Mouse (Mus musculus): ENCODE results near the gene Gpr153. TPM values are rescaled to one million over a fixed set of nuclear protein-coding genes. Genes with fewer than 3 reads are reported as not detected.
"Not testable (repeated sequence)": the region's sequence is repeated elsewhere in the genome, so short reads cannot be mapped to it uniquely, and the experiment has no call there.

Gpr153 gene
- 10.7 and 11.8 TPM in 2 replicates for polyA plus RNA-seq (2015; fragmentation: Nextera tagmentation; extraction: Ambion mirVana)

DNA sequence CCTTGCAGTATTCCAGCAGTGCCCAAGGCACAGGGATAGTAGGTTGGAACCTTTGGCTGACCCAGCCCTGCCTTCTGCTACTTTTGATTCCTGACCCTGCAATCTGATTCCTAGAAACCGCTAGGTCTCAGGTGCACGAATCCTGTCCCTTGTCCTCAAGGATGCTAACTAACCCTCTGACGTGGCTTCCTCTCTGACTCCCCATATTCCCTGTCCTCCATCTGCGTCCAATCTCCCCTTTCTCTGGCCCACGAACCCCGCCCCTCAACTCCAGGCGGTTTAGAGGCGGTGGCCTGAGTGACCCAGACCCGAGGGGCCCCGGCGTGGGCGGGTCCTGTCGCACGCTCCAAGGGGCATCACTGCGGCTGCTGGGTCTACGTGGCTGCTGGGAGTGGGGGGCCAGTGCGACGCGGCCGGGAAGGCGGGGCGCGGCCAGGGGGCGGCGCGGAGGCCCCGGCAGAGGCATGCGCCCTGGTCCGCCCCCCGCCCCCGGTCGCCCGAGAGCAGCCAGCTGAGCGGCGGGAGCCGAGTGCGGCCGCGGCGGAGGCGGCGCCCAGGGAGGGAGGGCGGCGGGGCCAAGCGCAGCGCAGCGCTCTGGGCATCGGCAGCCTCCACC, at the start of gene Gpr153:
Gene Gpr153, plus strand, starts transcription at position 612 of the 616 bp plus-strand sequence.
- Histone ChIP-seq H3K9me3 (no peaks in the 10 kb centered on the region), H3K9ac (peak within 1 kb of the TSS; percentile 85), H3K4me1 (replicated peaks) (peaks cover 48% of the 10 kb centered on the region), H3K36me3 (0 out of 2 replicates have a peak, but pooled peaks cover 4% of the 10 kb centered on the region), H3K27me3 (peaks cover 73% of the 10 kb centered on the region), H3K27ac (replicated peaks) (peak within 1 kb of the TSS; percentile 80), H3K4me2 (peak within 1 kb of the TSS; percentile 85), H3K4me3 (peak within 1 kb of the TSS; percentile 58)
- peak; percentile 66 for ATAC-seq (ENCODE audit: low read depth)
- WGBS, result under 1% methylated on average over 33 of the region's 48 CpGs

DNA sequence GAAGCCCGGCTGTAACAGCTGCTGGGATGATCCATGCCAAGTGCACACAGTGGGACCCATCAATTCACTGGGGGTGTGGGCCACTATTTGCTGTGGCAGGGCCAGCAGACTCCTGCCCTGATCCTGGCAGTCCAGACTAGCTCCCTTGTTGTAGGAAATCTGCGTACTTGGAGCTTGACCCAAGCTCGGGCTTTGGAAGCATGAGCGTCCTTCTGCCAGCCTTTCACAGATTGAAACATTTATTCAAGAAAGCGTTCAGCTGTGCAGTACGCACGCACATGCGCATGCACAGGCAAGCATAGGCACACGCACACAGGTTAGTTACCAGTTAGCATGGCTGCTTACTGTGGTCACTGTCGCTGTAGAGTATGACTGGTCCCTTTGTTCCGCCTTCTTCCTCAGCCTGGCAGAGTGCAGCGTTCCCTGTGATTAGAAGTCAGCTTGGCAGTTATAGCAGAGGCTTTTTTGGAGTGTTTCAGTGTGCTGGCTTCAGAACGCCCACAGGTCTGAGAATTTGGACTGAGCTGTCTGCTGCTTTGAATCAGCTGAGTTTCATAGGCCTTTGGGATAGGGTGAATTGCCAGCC, 47.0 kb upstream of the Gpr153 start:
- no peak overlapping the region for H3K9ac ChIP-seq
- peaks cover 25% of the 10 kb centered on the region for H3K36me3 ChIP-seq
- no peaks in the 10 kb centered on the region for H3K9me3 ChIP-seq
- peak overlapping the region; percentile 30; the same call in 1 of the 2 replicates for H3K27ac ChIP-seq (replicated peaks)
- peaks cover 23% of the 10 kb centered on the region for H3K27me3 ChIP-seq
- H3K4me3 ChIP-seq, result no peak overlapping the region
- WGBS, result 79% methylated on average over 13 of the region's 13 CpGs
- H3K4me1 ChIP-seq (replicated peaks), result peaks cover 16% of the 10 kb centered on the region
- ATAC-seq (ENCODE audit: low read depth), result 0 out of 2 replicates have a peak, but pooled peaks have one; percentile 34
- H3K4me2 ChIP-seq, result no peak overlapping the region

DNA sequence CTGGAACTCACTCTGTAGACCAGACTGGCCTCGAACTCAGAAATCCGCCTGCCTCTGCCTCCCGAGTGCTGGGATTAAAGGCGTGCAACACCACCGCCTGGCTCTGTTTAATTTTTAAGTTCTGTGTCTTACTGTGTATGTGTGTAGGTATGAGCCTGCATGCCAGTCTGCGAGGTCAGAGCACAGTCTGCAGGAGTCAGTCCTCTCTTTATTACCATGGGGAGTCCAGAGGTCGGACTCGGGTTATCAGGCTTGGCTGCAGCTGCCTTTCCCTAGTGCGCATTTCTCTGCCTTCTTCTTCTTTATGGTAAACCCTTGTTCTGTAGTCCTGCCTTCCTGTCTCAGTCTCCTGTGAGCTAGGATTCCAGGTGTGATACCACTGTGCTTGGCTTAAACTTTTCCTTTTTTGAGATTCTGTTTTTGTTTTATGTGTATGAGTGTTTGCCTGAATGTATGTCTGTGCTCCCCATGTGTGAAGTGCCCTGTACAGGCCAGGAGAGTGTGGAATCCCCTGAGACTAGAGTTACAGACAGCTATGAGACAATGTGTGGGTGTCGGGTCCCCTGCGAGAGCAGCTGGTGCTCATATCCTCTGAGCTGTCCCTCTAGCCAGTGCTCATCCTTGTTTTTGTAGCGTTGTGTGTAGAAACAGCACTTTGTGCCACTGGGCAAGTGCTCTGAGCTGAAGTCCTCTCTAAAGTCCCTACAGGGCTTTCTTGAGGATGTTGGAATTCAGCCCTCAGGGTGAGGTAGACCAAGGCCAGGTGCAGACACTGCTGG, 46.1 kb upstream of the Gpr153 start:
- ATAC-seq (ENCODE audit: low read depth), result no peak
- Histone ChIP-seq H3K27me3 (peaks cover 20% of the 10 kb centered on the region), H3K4me2 (no peak overlapping the region), H3K9me3 (no peaks in the 10 kb centered on the region), H3K4me3 (no peak overlapping the region), H3K4me1 (replicated peaks) (peaks cover 8% of the 10 kb centered on the region; the same call in 1 of the 2 replicates), H3K27ac (replicated peaks) (0 out of 2 replicates have a peak overlapping the region, but pooled peaks have one; percentile 25), H3K36me3 (peaks cover 30% of the 10 kb centered on the region), H3K9ac (no peak overlapping the region)
- 87% methylated on average over 12 of the region's 12 CpGs for WGBS

DNA sequence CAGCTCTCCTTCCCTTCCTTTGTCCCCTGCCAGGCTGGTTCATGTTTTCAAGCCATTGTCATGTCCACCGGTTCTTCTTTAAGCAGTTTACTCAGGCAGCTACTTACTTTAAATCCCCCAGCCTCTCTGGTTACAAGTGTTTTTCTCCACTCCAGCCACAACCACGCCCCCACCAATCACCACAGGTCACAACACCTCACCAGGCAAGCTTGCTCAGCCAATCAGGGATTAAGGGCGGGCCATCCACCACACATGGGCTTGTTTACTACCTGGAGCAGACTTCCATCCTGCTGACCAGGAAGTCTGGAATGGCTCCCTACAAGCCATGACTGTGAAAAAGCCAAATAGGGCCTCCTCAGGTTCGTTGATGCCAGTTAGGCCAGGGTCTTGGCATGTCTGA, 43.7 kb upstream of the Gpr153 start:
- not testable (repeated sequence) for H3K4me1 ChIP-seq (replicated peaks); ATAC-seq (ENCODE audit: low read depth); H3K9ac ChIP-seq; H3K27ac ChIP-seq (replicated peaks); H3K27me3 ChIP-seq; H3K4me3 ChIP-seq; H3K9me3 ChIP-seq; H3K4me2 ChIP-seq
- H3K36me3 ChIP-seq, result peaks cover 26% of the 10 kb centered on the region
- WGBS, result 62% methylated on average over 4 of the region's 4 CpGs

DNA sequence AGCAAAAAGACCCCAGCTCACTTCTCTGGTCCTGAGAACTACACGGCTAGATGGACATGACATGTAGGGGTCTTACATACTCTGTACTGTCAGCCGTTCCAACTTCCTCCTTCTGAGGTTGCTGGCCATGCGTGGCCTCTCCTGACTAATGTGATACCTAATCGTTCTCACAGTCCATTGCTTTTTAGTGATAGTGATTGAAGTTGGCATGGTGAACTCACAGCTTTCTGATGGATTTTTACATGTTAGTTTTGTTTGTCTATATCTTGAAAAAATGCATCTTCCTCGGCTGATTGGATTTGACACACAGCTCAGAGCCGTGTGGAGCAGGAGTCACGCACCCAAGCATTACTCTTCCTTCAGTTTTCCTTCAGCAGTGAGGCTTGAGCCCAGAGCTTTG, 42.7 kb upstream of the Gpr153 start:
- no peak overlapping the region for H3K27ac ChIP-seq (replicated peaks)
- peaks cover 34% of the 10 kb centered on the region for H3K36me3 ChIP-seq
- H3K9ac ChIP-seq, result no peak overlapping the region
- WGBS, result 88% methylated on average over 7 of the region's 7 CpGs
- H3K9me3 ChIP-seq, result no peaks in the 10 kb centered on the region
- ATAC-seq (ENCODE audit: low read depth), result no peak
- H3K27me3 ChIP-seq, result no peaks in the 10 kb centered on the region
- no peak overlapping the region for H3K4me2 ChIP-seq
- H3K4me1 ChIP-seq (replicated peaks), result peaks cover 8% of the 10 kb centered on the region; the same call in 1 of the 2 replicates
- no peak overlapping the region for H3K4me3 ChIP-seq

DNA sequence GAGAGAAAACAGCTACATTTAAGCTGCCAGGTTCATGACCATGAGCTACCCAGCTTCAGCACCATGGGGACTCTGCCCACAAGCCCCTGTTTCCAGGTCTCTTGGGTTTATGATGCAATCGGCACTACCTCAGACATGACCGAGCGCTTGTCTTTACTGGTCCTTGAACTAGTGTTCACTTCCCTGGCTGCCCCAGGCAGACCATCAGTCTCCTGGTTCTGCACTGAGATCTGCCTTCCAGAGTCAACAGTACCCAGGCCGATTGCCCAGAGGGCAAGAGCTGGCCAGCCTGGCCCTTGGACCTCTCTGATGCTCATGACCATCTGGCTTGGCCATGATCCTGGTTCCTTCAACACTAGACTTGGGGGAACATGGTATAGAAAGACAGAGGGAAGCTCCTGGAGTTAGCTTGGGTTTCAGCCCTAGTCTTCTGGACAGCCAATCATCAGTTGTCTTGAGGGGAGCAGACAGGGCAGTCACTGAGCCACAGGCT, 41.6 kb upstream of the Gpr153 start:
- no peak overlapping the region for H3K4me3 ChIP-seq
- H3K9ac ChIP-seq, result no peak overlapping the region
- H3K27ac ChIP-seq (replicated peaks), result no peak overlapping the region
- ATAC-seq (ENCODE audit: low read depth), result no peak
- 91% methylated on average over 4 of the region's 4 CpGs for WGBS
- H3K4me1 ChIP-seq (replicated peaks), result peaks cover 8% of the 10 kb centered on the region; the same call in 1 of the 2 replicates
- H3K36me3 ChIP-seq, result peaks cover 42% of the 10 kb centered on the region
- H3K4me2 ChIP-seq, result no peak overlapping the region
- H3K27me3 ChIP-seq, result no peaks in the 10 kb centered on the region
- H3K9me3 ChIP-seq, result no peaks in the 10 kb centered on the region

DNA sequence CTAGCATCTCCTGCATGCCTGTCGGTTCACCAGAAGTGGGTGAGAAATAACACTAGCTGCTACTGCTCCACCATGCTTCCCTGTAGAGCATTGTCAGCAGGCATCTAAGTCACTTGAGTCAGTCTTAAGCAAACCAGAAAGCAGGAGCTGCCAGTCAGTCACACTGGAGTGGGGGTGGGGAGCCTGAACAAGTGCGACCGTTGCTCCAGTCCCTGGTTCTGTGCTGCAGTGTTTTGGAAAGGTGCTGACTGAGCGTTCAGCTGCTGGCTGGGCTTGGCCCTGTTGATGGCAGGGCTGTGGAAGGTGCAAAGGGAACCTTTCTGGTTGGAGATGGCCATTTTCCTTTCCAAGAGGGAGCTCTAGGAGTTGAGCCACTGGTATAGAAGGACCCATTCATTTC, 34.1 kb upstream of the Gpr153 start:
- WGBS, result 80% methylated on average over 4 of the region's 4 CpGs
- no peak overlapping the region for H3K27ac ChIP-seq (replicated peaks)
- no peak for ATAC-seq (ENCODE audit: low read depth)
- H3K4me3 ChIP-seq, result no peak overlapping the region
- H3K4me1 ChIP-seq (replicated peaks), result peaks cover 2% of the 10 kb centered on the region
- H3K36me3 ChIP-seq, result peaks cover 44% of the 10 kb centered on the region
- H3K9me3 ChIP-seq, result no peaks in the 10 kb centered on the region
- no peaks in the 10 kb centered on the region for H3K27me3 ChIP-seq
- H3K4me2 ChIP-seq, result no peak overlapping the region
- H3K9ac ChIP-seq, result no peak overlapping the region

DNA sequence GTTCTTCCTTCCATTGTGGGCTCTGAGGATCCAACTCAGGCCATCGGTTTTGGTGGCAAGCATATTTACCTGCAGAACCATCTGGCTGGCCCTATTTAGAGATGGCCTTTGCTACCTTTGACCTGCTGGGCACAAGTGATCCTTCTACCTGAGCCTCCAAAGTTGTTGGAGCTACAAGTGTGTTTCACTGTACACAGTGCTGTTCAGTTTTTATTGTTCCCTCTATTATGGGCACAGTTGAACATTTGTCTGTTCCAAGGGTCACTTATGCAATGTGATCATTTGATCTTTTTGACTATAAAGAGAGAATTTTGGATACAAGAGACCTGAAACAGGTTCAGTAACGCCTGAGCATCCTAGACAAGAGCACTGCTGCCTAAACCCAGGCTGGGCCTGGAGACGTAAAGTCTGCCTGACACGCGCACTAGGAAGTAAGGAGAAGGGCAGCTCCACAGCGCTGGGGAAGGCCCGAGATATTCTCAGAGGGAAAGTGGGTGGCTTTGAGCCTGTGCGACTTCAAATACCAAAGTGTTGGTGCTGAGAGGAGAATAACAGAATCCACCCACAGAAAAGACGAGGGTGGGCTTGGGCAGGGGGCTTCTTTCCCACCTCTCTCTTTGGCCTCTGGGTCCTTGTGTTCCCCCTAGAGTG, 30.7 kb upstream of the Gpr153 start:
- no peaks in the 10 kb centered on the region for H3K27me3 ChIP-seq
- H3K36me3 ChIP-seq, result peaks cover 19% of the 10 kb centered on the region; the same call in 1 of the 2 replicates
- no peak for ATAC-seq (ENCODE audit: low read depth)
- H3K4me1 ChIP-seq (replicated peaks), result peaks cover 24% of the 10 kb centered on the region
- no peak overlapping the region for H3K4me3 ChIP-seq
- H3K9ac ChIP-seq, result no peak overlapping the region
- H3K4me2 ChIP-seq, result no peak overlapping the region
- H3K9me3 ChIP-seq, result no peaks in the 10 kb centered on the region
- 91% methylated on average over 9 of the region's 9 CpGs for WGBS
- no peak overlapping the region for H3K27ac ChIP-seq (replicated peaks)

DNA sequence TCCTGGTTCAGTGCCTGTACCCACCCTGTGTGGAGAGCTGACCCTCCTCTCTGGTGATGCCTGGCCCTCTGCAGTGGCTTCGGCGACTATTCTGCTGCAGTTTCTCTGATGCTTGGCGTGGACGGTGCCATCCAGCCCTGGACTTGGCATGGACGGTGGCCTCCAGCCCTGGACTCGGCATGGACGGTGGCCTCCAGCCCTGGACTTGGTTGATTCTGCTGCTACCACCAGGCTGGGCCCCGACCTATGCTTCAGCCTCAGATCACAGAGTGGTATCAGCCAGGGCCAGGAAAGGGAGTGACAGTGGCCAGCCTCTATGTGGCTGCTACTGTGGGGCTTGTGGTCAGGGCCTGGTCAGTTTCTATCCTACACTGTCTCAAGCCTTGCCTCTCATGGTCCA, 30.1 kb upstream of the Gpr153 start:
- no peak for ATAC-seq (ENCODE audit: low read depth)
- Histone ChIP-seq H3K9me3 (no peaks in the 10 kb centered on the region), H3K27ac (replicated peaks) (no peak overlapping the region), H3K36me3 (peaks cover 14% of the 10 kb centered on the region; the same call in 1 of the 2 replicates), H3K9ac (no peak overlapping the region), H3K4me1 (replicated peaks) (peaks cover 24% of the 10 kb centered on the region), H3K27me3 (no peaks in the 10 kb centered on the region), H3K4me2 (no peak overlapping the region), H3K4me3 (no peak overlapping the region)
- WGBS, result 92% methylated on average over 8 of the region's 8 CpGs

DNA sequence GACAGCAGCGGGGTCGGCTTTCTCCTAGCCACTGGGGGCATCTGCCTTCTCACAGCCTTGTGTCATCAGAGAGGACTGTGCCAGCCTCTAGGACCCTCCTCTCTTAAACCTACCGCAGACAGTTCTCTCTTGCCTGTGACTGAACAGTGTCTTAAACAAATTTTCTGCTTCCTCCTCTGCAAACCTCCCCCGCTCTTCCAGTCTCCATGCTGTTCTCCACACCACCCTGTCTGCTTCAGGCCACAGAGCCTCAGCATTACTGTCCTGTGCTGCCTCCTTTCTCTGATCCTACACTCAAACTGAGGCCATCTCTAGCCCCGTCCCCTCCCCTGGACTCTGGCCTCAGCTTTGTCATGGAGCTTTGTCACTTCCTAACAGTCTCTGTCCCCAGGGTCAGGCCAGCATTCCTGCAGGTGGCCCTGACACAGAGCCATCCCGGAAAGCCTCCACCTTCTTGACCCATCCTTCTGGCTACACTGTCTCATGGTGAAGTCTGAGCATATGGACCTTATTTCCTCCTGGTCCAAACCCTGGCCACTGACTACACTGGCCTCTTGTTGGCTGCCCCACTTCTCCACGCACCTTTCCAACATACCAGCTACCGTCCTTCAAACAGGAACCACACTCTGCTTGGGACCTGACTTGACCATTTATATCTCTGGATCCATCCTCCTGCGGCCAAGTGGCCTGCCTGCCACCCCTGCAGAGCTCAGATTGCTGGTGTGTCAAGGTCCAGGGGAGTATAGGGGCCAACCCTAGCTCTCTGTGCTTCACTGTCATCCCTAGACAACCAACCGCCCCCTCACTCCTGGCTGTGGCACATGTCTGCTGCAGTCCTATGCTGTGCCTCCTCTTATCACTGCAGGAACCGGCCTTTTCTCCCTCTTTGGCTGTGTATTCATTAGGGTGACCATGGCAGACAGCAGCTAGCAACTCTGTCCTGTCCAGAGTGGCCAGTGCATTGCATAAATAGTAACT, 29.2 kb upstream of the Gpr153 start:
- H3K4me3 ChIP-seq, result no peak overlapping the region
- no peaks in the 10 kb centered on the region for H3K9me3 ChIP-seq
- no peak overlapping the region for H3K9ac ChIP-seq
- ATAC-seq (ENCODE audit: low read depth), result no peak
- peaks cover 24% of the 10 kb centered on the region for H3K4me1 ChIP-seq (replicated peaks)
- 0 out of 2 replicates have a peak overlapping the region, but pooled peaks have one; percentile 23 for H3K27ac ChIP-seq (replicated peaks)
- peaks cover 7% of the 10 kb centered on the region; the same call in 1 of the 2 replicates for H3K36me3 ChIP-seq
- H3K4me2 ChIP-seq, result no peak overlapping the region
- 82% methylated on average over 11 of the region's 11 CpGs for WGBS
- no peaks in the 10 kb centered on the region for H3K27me3 ChIP-seq

DNA sequence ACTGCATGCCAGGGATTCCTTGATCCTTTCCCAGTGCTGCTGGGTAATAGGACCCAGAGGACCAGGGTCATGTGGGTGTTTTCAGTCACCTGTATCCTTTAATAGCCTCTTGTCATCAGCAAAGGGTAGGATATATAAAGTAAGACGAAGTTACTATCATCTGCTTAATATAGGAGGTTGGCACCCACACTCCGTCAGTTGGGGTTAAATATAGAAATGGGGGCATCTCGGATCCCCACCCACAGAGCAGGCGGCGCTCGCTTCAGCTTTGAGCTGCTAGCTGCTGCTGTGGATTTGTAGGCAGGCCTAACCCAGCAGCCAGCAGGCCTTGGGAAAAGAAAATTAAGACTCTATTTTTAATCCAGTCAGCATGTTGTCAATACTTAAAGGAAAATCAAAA, 28.0 kb upstream of the Gpr153 start:
- WGBS, result 75% methylated on average over 6 of the region's 6 CpGs
- peaks cover 6% of the 10 kb centered on the region; the same call in 1 of the 2 replicates for H3K36me3 ChIP-seq
- ATAC-seq (ENCODE audit: low read depth), result no peak
- H3K27me3 ChIP-seq, result no peaks in the 10 kb centered on the region
- H3K9ac ChIP-seq, result no peak overlapping the region
- H3K4me2 ChIP-seq, result no peak overlapping the region
- H3K27ac ChIP-seq (replicated peaks), result peak overlapping the region; percentile 35; the same call in 1 of the 2 replicates
- H3K9me3 ChIP-seq, result no peaks in the 10 kb centered on the region
- H3K4me1 ChIP-seq (replicated peaks), result peaks cover 24% of the 10 kb centered on the region
- no peak overlapping the region for H3K4me3 ChIP-seq

Measured in neural tube, embryonic 13.5 days (tissue).